ENCODE assay signal across 11 mouse cellular contexts in genomic region chr2:71031973-71032794, GRCm38 (mm10). TPM values are rescaled to one million over a fixed set of nuclear protein-coding genes. Genes with fewer than 3 reads are reported as not detected.
DNase-seq lines count a peak whose midpoint lies in the region; ATAC-seq and TF ChIP-seq lines count a peak whose summit lies in the region.
"Had no signal": no experiment of that assay in that cellular context is flagged by ENCODE, and none has a peak within 500 bp of the region (broad histone marks: within the 10 kb centered on the region; RNA-seq: fewer than 3 reads in every experiment).

No protein-coding gene starts in this region.

- no peak overlapping the region for H3K9ac ChIP-seq in forebrain, embryonic 16.5 days (replicated peaks; ENCODE audit: low read depth, low read length)
- H3K9ac ChIP-seq: embryonic facial prominence, embryonic 15.5 days had no signal

- H3K27me3 ChIP-seq in forebrain, embryonic 16.5 days (replicated peaks; ENCODE audit: control insufficient read depth, insufficient read depth, low read length): no peaks in the 10 kb centered on the region
- H3K27me3 ChIP-seq: embryonic facial prominence, embryonic 15.5 days had no signal

- DNase-seq in lung, postnatal 25 days (ENCODE audit: low spot score): peak; percentile 66
- no peak for DNase-seq in lung, adult 2 months
- peak; percentile 79 to 81 for DNase-seq in CD8-positive naive resting alpha-beta T cell, adult 2 months (ENCODE audit: low read depth in 2 of 2, low spot score in 2 of 2)
- DNase-seq in naive thymus-derived CD4-positive, alpha-beta T cell, adult 2 months (ENCODE audit: low read depth): peak; percentile 89
- DNase-seq in cerebellum, adult 8-10 months: no peak
- DNase-seq in kidney, postnatal 14 days: no peak
- no peak for DNase-seq in gastrocnemius, postnatal 4 days (ENCODE audit: low spot score in 2 of 2)
- DNase-seq: kidney, adult 9 months; left cerebral cortex, postnatal 4 days had no signal

- peak overlapping the region; percentile 34; the same call in 1 of the 2 replicates for H3K27ac ChIP-seq in forebrain, embryonic 16.5 days (ENCODE audit: low read length)
- H3K27ac ChIP-seq: embryonic facial prominence, embryonic 15.5 days had no signal

- TF ChIP-seq CTCF in lung, adult 2 months (IDR thresholded peaks at IDR 0.05; ENCODE audit: insufficient read depth, low read length): no peak

- peak overlapping the region; percentile 26; the same call in 1 of the 2 replicates for H3K4me2 ChIP-seq in forebrain, embryonic 16.5 days (ENCODE audit: low read length)
- H3K4me2 ChIP-seq: embryonic facial prominence, embryonic 15.5 days had no signal

- 63% methylated on average over 18 of the region's 18 CpGs for WGBS in lung, adult 2 months
- WGBS in forebrain, embryonic 16.5 days: 43% methylated on average over 18 of the region's 18 CpGs

- TF ChIP-seq POLR2A in lung, adult 2 months (IDR thresholded peaks at IDR 0.05; ENCODE audit: borderline replicate concordance, extremely low read depth, low read depth, low read length): no peak

- H3K4me3 ChIP-seq in lung, adult 2 months (replicated peaks; ENCODE audit: extremely low read depth, low read depth, low read length): no peak overlapping the region
- H3K4me3 ChIP-seq in forebrain, embryonic 16.5 days (replicated peaks; ENCODE audit: low read length): no peak overlapping the region
- H3K4me3 ChIP-seq: embryonic facial prominence, embryonic 15.5 days had no signal

- ATAC-seq in forebrain, embryonic 16.5 days: peak; percentile 69

- H3K9me3 ChIP-seq in forebrain, embryonic 16.5 days (ENCODE audit: control insufficient read depth, low read length): no peaks in the 10 kb centered on the region
- H3K9me3 ChIP-seq: embryonic facial prominence, embryonic 15.5 days had no signal

- H3K4me1 ChIP-seq in lung, adult 2 months (ENCODE audit: control insufficient read depth, insufficient read depth, low read length): no peaks in the 10 kb centered on the region
- peaks cover 30% of the 10 kb centered on the region for H3K4me1 ChIP-seq in forebrain, embryonic 16.5 days (replicated peaks; ENCODE audit: control insufficient read depth, insufficient read depth, low read length)

- H3K36me3 ChIP-seq in forebrain, embryonic 16.5 days (ENCODE audit: control insufficient read depth, insufficient read depth): no peaks in the 10 kb centered on the region
- H3K36me3 ChIP-seq: embryonic facial prominence, embryonic 15.5 days had no signal

RNA-seq across cellular contexts. Expression of gene Dcaf17, which starts 22.9 kb away (rescaled TPM):
- polyA plus RNA-seq in lung, adult 2 months (2012; rRNA removed): 4.4 and 4.8 TPM in 2 replicates
- polyA plus RNA-seq in forebrain, embryonic 16.5 days (2015; fragmentation: Nextera tagmentation; extraction: Ambion mirVana): 37.2 and 43.3 TPM in 2 replicates
- 1 to 10 TPM; 7.9 TPM for total RNA-seq in gastrocnemius, postnatal 4 days (2021)

RNA-seq across cellular contexts. Expression of gene Mettl8, which starts 23.2 kb away (rescaled TPM):
- polyA plus RNA-seq in lung, adult 2 months (2012; rRNA removed): 2.9 and 6.1 TPM in 2 replicates
- 15.3 and 15.4 TPM in 2 replicates for polyA plus RNA-seq in forebrain, embryonic 16.5 days (2015; fragmentation: Nextera tagmentation; extraction: Ambion mirVana)
- 10 to 100 TPM in 1 of 2 experiments, 1 to 10 TPM in 1; 8.0 to 10.6 TPM for total RNA-seq in gastrocnemius, postnatal 4 days (2021)

Comparison
In these comparisons a context has a peak if more than half of its experiments do, and no peak if none do; other contexts are left out.
1. DNase-seq: peak in lung, postnatal 25 days (single experiment), CD8-positive naive resting alpha-beta T cell, adult 2 months (2 of 2) and naive thymus-derived CD4-positive, alpha-beta T cell, adult 2 months (single experiment); none in lung, adult 2 months (single experiment), cerebellum, adult 8-10 months (single experiment), kidney, postnatal 14 days (single experiment) and gastrocnemius, postnatal 4 days (0 of 2).